Mouse (Mus musculus): Measurements from ENCODE around the gene Trpm5. TPM values are rescaled to one million over a fixed set of nuclear protein-coding genes. Genes with fewer than 3 reads are reported as not detected.

Trpm5 gene
- polyA plus RNA-seq, 1 experiment from 2014 or later: 14.1 TPM

GRCm38 (mm10) chr7:143021356-143022164 lies 72.9 kb downstream of the Trpm5 start:
- Histone ChIP-seq H3K27ac (ENCODE audit: low read depth) (no peak overlapping the region), H3K9me3 (ENCODE audit: control insufficient read depth, low read length) (no peaks in the 10 kb centered on the region), H3K4me2 (ENCODE audit: low read length) (no peak overlapping the region), H3K27me3 (replicated peaks; ENCODE audit: control insufficient read depth, insufficient read depth, low read length) (no peaks in the 10 kb centered on the region; the same call in 1 of the 2 replicates), H3K36me3 (ENCODE audit: control insufficient read depth, insufficient read depth, low read length) (no peaks in the 10 kb centered on the region), H3K4me1 (replicated peaks; ENCODE audit: control insufficient read depth, insufficient read depth, low read length) (0 out of 2 replicates have a peak, but pooled peaks cover 4% of the 10 kb centered on the region), H3K4me3 (ENCODE audit: low read depth, low read length) (no peak overlapping the region), H3K9ac (ENCODE audit: low read length) (no peak overlapping the region)
- ATAC-seq (replicated peaks; ENCODE audit: low FRiP score, low TSS enrichment, low read depth) (0 out of 2 replicates have a peak, but pooled peaks have one; percentile 50), DNase-seq (ENCODE audit: low spot score) (no peak)
- 59% methylated on average over 5 of the region's 5 CpGs for WGBS

- no peak for DNase-seq (ENCODE audit: low spot score)
- no peaks in the 10 kb centered on the region for H3K9me3 ChIP-seq (ENCODE audit: control insufficient read depth, low read length)
- no peak overlapping the region for H3K4me2 ChIP-seq (ENCODE audit: low read length)
- no peaks in the 10 kb centered on the region; the same call in 1 of the 2 replicates for H3K27me3 ChIP-seq (replicated peaks; ENCODE audit: control insufficient read depth, insufficient read depth, low read length)
- H3K9ac ChIP-seq (ENCODE audit: low read length): no peak overlapping the region
- no peak overlapping the region for H3K4me3 ChIP-seq (ENCODE audit: low read depth, low read length)
- ATAC-seq (replicated peaks; ENCODE audit: low FRiP score, low TSS enrichment, low read depth): no peak
- H3K36me3 ChIP-seq (ENCODE audit: control insufficient read depth, insufficient read depth, low read length): no peaks in the 10 kb centered on the region
- 83% methylated on average over 3 of the region's 3 CpGs for WGBS
- peaks cover 7% of the 10 kb centered on the region; the same call in 1 of the 2 replicates for H3K4me1 ChIP-seq (replicated peaks; ENCODE audit: control insufficient read depth, insufficient read depth, low read length)
- no peak overlapping the region for H3K27ac ChIP-seq (ENCODE audit: low read depth)
Observed at GRCm38 (mm10) chr7:143020764-143021163, 73.7 kb downstream of the Trpm5 start.

- no peak overlapping the region for H3K27ac ChIP-seq (ENCODE audit: low read depth)
- no peak overlapping the region for H3K9ac ChIP-seq (ENCODE audit: low read length)
- DNase-seq (ENCODE audit: low spot score): no peak
- H3K4me2 ChIP-seq (ENCODE audit: low read length): no peak overlapping the region
- no peak for ATAC-seq (replicated peaks; ENCODE audit: low FRiP score, low TSS enrichment, low read depth)
- peaks cover 14% of the 10 kb centered on the region for H3K4me1 ChIP-seq (replicated peaks; ENCODE audit: control insufficient read depth, insufficient read depth, low read length)
- no peaks in the 10 kb centered on the region; the same call in 1 of the 2 replicates for H3K27me3 ChIP-seq (replicated peaks; ENCODE audit: control insufficient read depth, insufficient read depth, low read length)
- H3K4me3 ChIP-seq (ENCODE audit: low read depth, low read length): no peak overlapping the region
- no peaks in the 10 kb centered on the region for H3K9me3 ChIP-seq (ENCODE audit: control insufficient read depth, low read length)
- H3K36me3 ChIP-seq (ENCODE audit: control insufficient read depth, insufficient read depth, low read length): no peaks in the 10 kb centered on the region
Observed at GRCm38 (mm10) chr7:143020040-143020439, 74.4 kb downstream of the Trpm5 start.

Other genes with a start within 250 kb of the Trpm5 start
- 1.1 and 1.4 TPM in 2 replicates for gene Th, start 163.5 kb downstream of the Trpm5 start, polyA plus RNA-seq (2014; fragmentation: Nextera tagmentation; extraction: Ambion mirVana)
- 11.3 and 13.9 TPM in 2 replicates for gene Ascl2, start 125.4 kb downstream of the Trpm5 start, polyA plus RNA-seq (2014; fragmentation: Nextera tagmentation; extraction: Ambion mirVana)
- 1.5 and 1.6 TPM in 2 replicates for gene Tspan32, start 89.6 kb downstream of the Trpm5 start, polyA plus RNA-seq (2014; fragmentation: Nextera tagmentation; extraction: Ambion mirVana)
- gene Cd81, start 41.9 kb downstream of the Trpm5 start, polyA plus RNA-seq (2014; fragmentation: Nextera tagmentation; extraction: Ambion mirVana): 457 and 534 TPM in 2 replicates
- 59.1 and 60.3 TPM in 2 replicates for gene Tssc4, start 25.4 kb downstream of the Trpm5 start, polyA plus RNA-seq (2014; fragmentation: Nextera tagmentation; extraction: Ambion mirVana)
- gene Kcnq1, start 11.7 kb upstream of the Trpm5 start, polyA plus RNA-seq (2014; fragmentation: Nextera tagmentation; extraction: Ambion mirVana): 2.1 and 5.3 TPM in 2 replicates